Mouse (Mus musculus) hindbrain, embryonic 12.5 days (tissue): ENCODE results near the gene Kdf1. TPM values are rescaled to one million over a fixed set of nuclear protein-coding genes. Genes with fewer than 3 reads are reported as not detected.

Source experiments
- ATAC-seq: fragments of 200-750 bp; cut with Nextera tagmentation; 2 replicates; pipeline ENCODE4 v1.8.0; 2017; ENCODE audit warnings: moderate TSS enrichment; ENCODE audit not compliant: low FRiP score
- H3K27ac ChIP-seq: fragments of 300-500 bp; sonication (generic); 2 replicates; pipeline ENCODE4 v1.5.1; 2016; ENCODE audit warnings: mild to moderate bottlenecking
- H3K27me3 ChIP-seq: fragments of 300-500 bp; sonication (generic); 2 replicates; pipeline ENCODE4 v1.6.1; 2016; ENCODE audit warnings: mild to moderate bottlenecking
- H3K36me3 ChIP-seq: fragments of 300-500 bp; sonication (generic); 2 replicates; pipeline ENCODE4 v1.6.1; 2016; ENCODE audit warnings: mild to moderate bottlenecking
- H3K4me1 ChIP-seq: fragments of 300-500 bp; sonication (generic); 2 replicates; pipeline ENCODE4 v1.6.1; 2016
- H3K4me2 ChIP-seq: fragments of 300-500 bp; sonication (generic); replicated peaks from 2 replicates; pipeline ENCODE4 v1.6.1; 2016; ENCODE audit warnings: mild to moderate bottlenecking
- H3K4me3 ChIP-seq: fragments of 300-500 bp; sonication (generic); 2 replicates; pipeline ENCODE4 v1.5.1; 2016; ENCODE audit warnings: mild to moderate bottlenecking
- H3K9ac ChIP-seq: fragments of 300-500 bp; sonication (generic); 2 replicates; pipeline ENCODE4 v1.6.1; 2016; ENCODE audit warnings: mild to moderate bottlenecking, moderate library complexity
- H3K9me3 ChIP-seq: fragments of 300-500 bp; sonication (generic); replicated peaks from 2 replicates; pipeline ENCODE4 v1.6.1; 2016; ENCODE audit warnings: mild to moderate bottlenecking
- WGBS: fragments of 180-500 bp; shearing (Covaris S2); methylation state at CpG from one replicate; pipeline ENCODE4 v1.1.7; 2016; 5-methylcytosine and 5-hydroxymethylcytosine counted together
- microRNA-seq: library from miRNA; unstranded; fragments of <30 nt; microRNA quantifications from one replicate; pipeline ENCODE4, GENCODE M21; 2017
- polyA plus RNA-seq: library from polyadenylated mRNA; unstranded; fragments of >200 nt; fragmentation: Nextera tagmentation; extraction: Ambion mirVana; gene quantifications from 2 replicates; pipeline ENCODE4 v1.2.1, GENCODE M21; 2016

The Kdf1 gene
- polyA plus RNA-seq, 1 experiment from 2014 or later, result 4.0 TPM

DNA sequence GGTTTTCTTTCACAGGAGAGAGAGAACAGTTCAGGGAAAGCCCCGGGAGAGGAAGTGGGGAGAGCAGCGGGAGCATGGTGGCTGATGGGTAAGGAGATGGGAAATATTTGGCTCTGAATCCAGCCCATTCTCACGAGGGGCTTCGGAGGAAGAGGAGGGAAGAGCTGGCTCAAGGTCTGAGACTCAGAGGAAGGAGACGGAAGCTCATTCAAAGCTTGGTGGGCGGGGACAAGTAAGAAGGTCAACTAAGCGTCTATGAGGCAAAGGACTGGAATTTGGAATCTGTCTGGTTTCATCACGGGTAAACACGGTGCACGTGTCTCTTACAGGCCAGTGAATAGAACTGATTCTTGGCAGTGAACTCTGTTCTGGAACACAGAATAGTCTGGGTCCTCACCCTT lies 51.3 kb downstream of the Kdf1 start:
- Histone ChIP-seq H3K27ac (no peak overlapping the region), H3K9ac (no peak overlapping the region), H3K4me2 (no peak overlapping the region), H3K9me3 (no peaks in the 10 kb centered on the region), H3K27me3 (no peaks in the 10 kb centered on the region), H3K4me3 (no peak overlapping the region), H3K36me3 (no peaks in the 10 kb centered on the region), H3K4me1 (peaks cover 4% of the 10 kb centered on the region; the same call in 1 of the 2 replicates)
- 60% methylated on average over 10 of the region's 10 CpGs for WGBS
- no peak for ATAC-seq

- Histone ChIP-seq H3K9me3 (no peaks in the 10 kb centered on the region), H3K4me3 (peak within 1 kb of the TSS; percentile 100), H3K27ac (peak within 1 kb of the TSS; percentile 87), H3K4me2 (peak within 1 kb of the TSS; percentile 83), H3K4me1 (peaks cover 12% of the 10 kb centered on the region), H3K36me3 (peaks cover 15% of the 10 kb centered on the region), H3K9ac (peak within 1 kb of the TSS; percentile 90), H3K27me3 (no peaks in the 10 kb centered on the region)
- peak; percentile 90 for ATAC-seq
- WGBS, result 7% methylated on average over 44 of the region's 44 CpGs
Measured at GRCm38 (mm10) chr4:133574070-133574842, 55.5 kb downstream of the Kdf1 start, which contains the start of gene Gpatch3. TSS of gene Gpatch3 (plus strand) at chr4:133574745.

GRCm38 (mm10) chr4:133574843-133575202 lies 56.1 kb downstream of the Kdf1 start:
- Histone ChIP-seq H3K4me3 (peak overlapping the region; percentile 100), H3K9ac (peak overlapping the region; percentile 90), H3K9me3 (no peaks in the 10 kb centered on the region), H3K27me3 (no peaks in the 10 kb centered on the region), H3K4me1 (peaks cover 12% of the 10 kb centered on the region), H3K36me3 (peaks cover 21% of the 10 kb centered on the region), H3K4me2 (peak overlapping the region; percentile 83), H3K27ac (peak overlapping the region; percentile 87; the same call in 1 of the 2 replicates)
- WGBS, result under 1% methylated on average over 38 of the region's 41 CpGs
- no peak; the same call in none of the 2 replicates for ATAC-seq

GRCm38 (mm10) chr4:133577983-133578382 lies 59.2 kb downstream of the Kdf1 start:
- WGBS, result 64% methylated on average over 12 of the region's 12 CpGs
- Histone ChIP-seq H3K4me1 (peaks cover 12% of the 10 kb centered on the region), H3K9ac (no peak overlapping the region), H3K9me3 (no peaks in the 10 kb centered on the region), H3K4me3 (no peak overlapping the region), H3K27me3 (no peaks in the 10 kb centered on the region), H3K27ac (no peak overlapping the region), H3K4me2 (no peak overlapping the region), H3K36me3 (peaks cover 36% of the 10 kb centered on the region)
- no peak for ATAC-seq

Small RNA genes lying within 50 kb of the gene (microRNA-seq; reads per million reads assigned to microRNA genes)
- gene Gm23158, result not detected

Other genes starting within 250 kb of the Kdf1 start
- 75.7 and 77.7 TPM in 2 replicates for gene Tmem222, start 241.2 kb upstream of the Kdf1 start, polyA plus RNA-seq
- 25.5 and 27.8 TPM in 2 replicates for gene Wdtc1, start 165.5 kb upstream of the Kdf1 start, polyA plus RNA-seq
- 8.4 and 9.5 TPM in 2 replicates for gene Slc9a1, start 149.3 kb upstream of the Kdf1 start, polyA plus RNA-seq
- gene Tent5b, start 38.8 kb upstream of the Kdf1 start, polyA plus RNA-seq, result 1.0 and 1.5 TPM in 2 replicates
- gene Trnp1, start 20.4 kb upstream of the Kdf1 start, polyA plus RNA-seq, result 4.3 and 4.8 TPM in 2 replicates
- gene Nudc, start 27.0 kb downstream of the Kdf1 start, polyA plus RNA-seq, result 326 and 340 TPM in 2 replicates
- not detected in 2 replicates for gene Nr0b2, start 34.4 kb downstream of the Kdf1 start, polyA plus RNA-seq
- gene Gpatch3, start 55.8 kb downstream of the Kdf1 start, polyA plus RNA-seq, result 10.9 and 12.8 TPM in 2 replicates
- 21.9 and 22.2 TPM in 2 replicates for gene Gpn2, start 65.4 kb downstream of the Kdf1 start, polyA plus RNA-seq
- gene Sfn, start 83.2 kb downstream of the Kdf1 start, polyA plus RNA-seq, result 12.6 and 13.6 TPM in 2 replicates
- gene Zdhhc18, start 131.2 kb downstream of the Kdf1 start, polyA plus RNA-seq, result 4.1 and 6.4 TPM in 2 replicates
- 16.6 and 18.6 TPM in 2 replicates for gene Pigv, start 153.7 kb downstream of the Kdf1 start, polyA plus RNA-seq
- 41.9 and 44.3 TPM in 2 replicates for gene Arid1a, start 237.8 kb downstream of the Kdf1 start, polyA plus RNA-seq